Mouse (Mus musculus): ENCODE results near the gene Fam234b. TPM values are rescaled to one million over a fixed set of nuclear protein-coding genes. Genes with fewer than 3 reads are reported as not detected.

Fam234b gene
- polyA plus RNA-seq, 1 experiment from 2014 or later, result 53.9 TPM

DNA sequence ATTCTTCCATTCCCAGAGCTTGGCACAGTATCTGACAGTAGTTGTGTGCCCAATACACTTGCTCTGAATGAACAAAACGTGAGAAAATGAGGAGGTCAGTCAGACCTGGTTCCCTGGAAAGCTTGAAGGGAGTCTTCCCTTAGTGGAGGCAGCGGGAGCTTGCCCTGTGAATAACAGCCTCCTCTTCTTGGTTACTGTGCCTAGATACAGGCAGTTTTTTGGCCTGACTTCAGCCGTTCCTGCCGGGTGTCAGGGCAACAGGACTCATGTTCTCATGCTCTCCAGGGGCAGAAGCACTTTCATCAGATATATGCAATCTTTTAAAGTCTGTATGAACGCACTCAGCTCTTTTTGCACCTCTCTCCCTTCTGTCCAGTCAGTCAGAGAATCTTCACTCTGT is 81.5 kb downstream of the Fam234b start:
- WGBS, result 53% methylated on average over 5 of the region's 5 CpGs
- peak; percentile 50 for ATAC-seq (ENCODE audit: low FRiP score, low read depth)
- no peak overlapping the region for H3K4me3 ChIP-seq
- H3K36me3 ChIP-seq, result no peaks in the 10 kb centered on the region
- no peaks in the 10 kb centered on the region for H3K9me3 ChIP-seq
- H3K4me2 ChIP-seq (replicated peaks), result peak overlapping the region; percentile 9; the same call in 1 of the 2 replicates
- H3K9ac ChIP-seq, result no peak overlapping the region
- no peak overlapping the region for H3K27ac ChIP-seq
- no peaks in the 10 kb centered on the region for H3K27me3 ChIP-seq (replicated peaks)
- H3K4me1 ChIP-seq, result peaks cover 12% of the 10 kb centered on the region

DNA sequence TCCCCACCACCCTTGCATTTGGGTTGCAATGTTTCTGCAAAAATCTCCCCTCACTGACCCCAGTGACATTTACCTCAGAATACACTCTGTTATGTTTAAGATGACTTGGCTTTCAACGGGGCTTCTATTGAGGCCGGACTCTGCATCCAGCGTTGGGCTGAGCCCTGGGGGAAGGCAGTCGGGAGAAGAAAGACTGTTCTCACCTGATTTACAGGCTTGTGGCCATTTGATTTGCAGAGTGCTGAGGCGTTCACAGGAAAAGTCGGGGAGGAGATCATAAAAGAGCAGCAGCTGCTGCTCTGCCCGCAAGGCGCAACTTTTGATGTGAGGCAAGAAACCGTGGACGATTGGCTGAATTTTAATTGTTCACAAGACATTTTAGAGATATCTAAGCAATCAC is 82.1 kb downstream of the Fam234b start:
- 7% methylated on average over 10 of the region's 10 CpGs for WGBS

DNA sequence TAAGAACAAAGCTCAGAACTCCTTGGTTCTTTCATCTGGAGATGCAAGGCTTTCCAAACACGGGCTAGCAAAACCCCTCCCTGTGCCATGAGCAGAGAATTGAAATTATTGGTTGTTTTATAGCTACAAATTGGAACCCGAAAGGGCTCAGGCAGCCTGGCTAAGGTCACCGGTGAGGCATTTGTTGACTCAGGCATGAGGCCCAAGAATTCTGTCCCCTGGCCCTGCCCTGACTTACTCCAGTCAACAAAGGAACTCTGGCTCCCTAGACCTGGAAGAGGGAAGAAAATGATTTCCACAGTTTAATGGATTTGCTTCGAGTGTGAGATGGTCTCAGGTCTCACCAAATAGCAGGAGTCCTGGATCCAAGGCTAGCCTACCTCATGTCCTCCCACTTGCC is 94.6 kb downstream of the Fam234b start:
- no peaks in the 10 kb centered on the region for H3K4me1 ChIP-seq
- 81% methylated on average over 4 of the region's 4 CpGs for WGBS
- H3K4me3 ChIP-seq, result no peak overlapping the region
- H3K27ac ChIP-seq, result no peak overlapping the region
- H3K9ac ChIP-seq, result no peak overlapping the region
- H3K27me3 ChIP-seq (replicated peaks), result no peaks in the 10 kb centered on the region
- H3K36me3 ChIP-seq, result no peaks in the 10 kb centered on the region
- ATAC-seq (ENCODE audit: low FRiP score, low read depth), result no peak
- H3K4me2 ChIP-seq (replicated peaks), result no peak overlapping the region
- no peaks in the 10 kb centered on the region for H3K9me3 ChIP-seq

More for the DNA sequence above, 82.1 kb downstream of the Fam234b start:
- no peaks in the 10 kb centered on the region for H3K9me3 ChIP-seq
- no peaks in the 10 kb centered on the region for H3K27me3 ChIP-seq (replicated peaks)
- peaks cover 12% of the 10 kb centered on the region for H3K4me1 ChIP-seq
- H3K4me2 ChIP-seq (replicated peaks), result peak overlapping the region; percentile 9; the same call in 1 of the 2 replicates
- H3K9ac ChIP-seq, result no peak overlapping the region
- ATAC-seq (ENCODE audit: low FRiP score, low read depth), result peak; percentile 84
- no peaks in the 10 kb centered on the region for H3K36me3 ChIP-seq
- H3K4me3 ChIP-seq, result no peak overlapping the region
- H3K27ac ChIP-seq, result no peak overlapping the region

DNA sequence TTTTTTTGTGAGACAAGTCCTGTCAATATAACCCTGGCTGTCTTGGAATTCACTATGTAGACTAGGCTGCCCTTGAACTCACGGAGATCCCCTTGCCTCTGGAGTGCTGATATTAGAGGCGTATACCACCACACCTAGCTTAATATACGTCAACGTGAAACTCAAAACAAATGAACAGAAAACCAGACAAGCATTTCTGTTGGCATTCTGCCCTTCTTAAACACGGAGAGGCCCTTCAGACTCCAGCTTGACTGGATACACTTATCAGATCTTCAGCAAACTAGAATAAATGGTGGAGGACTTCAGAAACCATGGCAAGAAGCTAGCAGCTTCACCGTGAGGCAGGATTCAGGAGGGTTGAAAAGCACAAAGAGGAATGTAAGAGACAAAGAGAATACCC is 96.4 kb downstream of the Fam234b start:
- Histone ChIP-seq H3K27ac (no peak overlapping the region), H3K9ac (no peak overlapping the region), H3K27me3 (replicated peaks) (no peaks in the 10 kb centered on the region), H3K4me3 (no peak overlapping the region), H3K4me1 (no peaks in the 10 kb centered on the region), H3K36me3 (no peaks in the 10 kb centered on the region), H3K9me3 (no peaks in the 10 kb centered on the region), H3K4me2 (replicated peaks) (no peak overlapping the region)
- 92% methylated on average over 6 of the region's 6 CpGs for WGBS
- ATAC-seq (ENCODE audit: low FRiP score, low read depth), result no peak

Other genes with a start within 250 kb of the Fam234b start
- 4.7 and 4.9 TPM in 2 replicates for gene Apold1, start 216.3 kb upstream of the Fam234b start, polyA plus RNA-seq (2016; fragmentation: Nextera tagmentation; extraction: Ambion mirVana)
- gene Ddx47, start 186.4 kb upstream of the Fam234b start, polyA plus RNA-seq (2016; fragmentation: Nextera tagmentation; extraction: Ambion mirVana), result 90.8 and 93.0 TPM in 2 replicates
- 2.5 and 3.3 TPM in 2 replicates for gene Gprc5a, start 132.3 kb upstream of the Fam234b start, polyA plus RNA-seq (2016; fragmentation: Nextera tagmentation; extraction: Ambion mirVana)
- gene Gprc5d, start 79.7 kb upstream of the Fam234b start, polyA plus RNA-seq (2016; fragmentation: Nextera tagmentation; extraction: Ambion mirVana), result not detected in 2 replicates
- gene Hebp1, start within 50 bp of the Fam234b start, polyA plus RNA-seq (2016; fragmentation: Nextera tagmentation; extraction: Ambion mirVana), result 5.2 and 7.1 TPM in 2 replicates
- gene Gsg1, start 56.4 kb downstream of the Fam234b start, polyA plus RNA-seq (2016; fragmentation: Nextera tagmentation; extraction: Ambion mirVana), result 0.44 and 0.78 TPM in 2 replicates
- 0.20 TPM in 1 of 2 replicates, not detected in the other for gene Pbp2, start 112.4 kb downstream of the Fam234b start, polyA plus RNA-seq (2016; fragmentation: Nextera tagmentation; extraction: Ambion mirVana)
- gene Emp1, start 164.6 kb downstream of the Fam234b start, polyA plus RNA-seq (2016; fragmentation: Nextera tagmentation; extraction: Ambion mirVana), result 12.3 and 12.7 TPM in 2 replicates